Mouse (Mus musculus) T-cell, adult 2 months (primary cell): ENCODE measurements around the gene Ap1m2.
"Not testable (repeated sequence)": the region's sequence is repeated elsewhere in the genome, so short reads cannot be mapped to it uniquely, and the experiment has no call there.

Source experiments
- DNase-seq: peaks from one replicate; pipeline ENCODE4 v3.0.0; 2022; ENCODE audit warnings: low spot score

Gene Ap1m2

DNA sequence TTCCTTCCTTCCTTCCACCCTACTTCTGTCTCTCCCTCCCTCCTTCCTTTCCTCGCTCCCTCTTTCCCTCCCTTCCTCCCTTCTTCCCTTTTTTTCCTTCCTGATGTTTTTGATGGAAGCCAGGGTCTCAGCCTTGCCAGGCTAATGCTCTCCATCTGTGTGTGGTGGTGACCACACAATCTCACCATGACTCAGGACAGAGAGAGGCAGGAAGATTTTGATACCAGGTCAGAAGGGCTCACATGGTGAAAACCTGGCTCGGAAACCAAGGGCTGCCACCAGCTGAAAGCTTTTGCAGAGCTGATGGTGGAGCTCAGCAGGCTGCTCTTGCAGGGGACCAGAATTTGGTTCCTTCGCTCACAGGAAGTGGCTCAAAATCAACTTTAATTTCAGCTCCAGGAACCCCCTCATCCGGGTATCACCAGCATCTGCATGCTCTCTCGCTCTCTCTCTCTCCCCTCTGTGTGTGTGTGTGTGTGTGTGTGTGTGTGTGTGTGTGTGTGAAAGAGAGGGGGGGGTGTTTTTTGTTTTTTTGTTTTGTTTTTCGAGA lies 51.6 kb downstream of the Ap1m2 start:
- DNase-seq = peak; percentile 65

DNA sequence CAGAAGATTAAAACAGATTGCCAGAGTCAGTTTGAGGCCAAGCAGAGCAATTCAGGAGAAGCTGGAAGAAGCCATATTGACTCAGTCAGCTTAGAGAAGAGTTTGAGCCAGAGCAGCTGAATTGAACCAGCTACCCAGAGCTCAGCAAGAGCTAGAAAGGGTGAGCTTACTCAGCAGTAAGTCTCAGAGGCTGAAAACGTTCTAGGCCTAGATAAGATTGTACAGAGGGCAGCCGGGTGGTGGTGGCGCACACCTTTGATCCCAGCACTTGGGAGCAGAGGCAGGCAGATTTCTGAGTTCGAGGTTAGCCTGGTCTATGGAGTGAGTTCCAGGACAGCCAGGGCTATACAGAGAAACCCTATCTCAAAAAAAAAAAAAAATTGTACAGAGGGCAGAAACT lies 55.8 kb downstream of the Ap1m2 start:
- not testable (repeated sequence) for DNase-seq

DNA sequence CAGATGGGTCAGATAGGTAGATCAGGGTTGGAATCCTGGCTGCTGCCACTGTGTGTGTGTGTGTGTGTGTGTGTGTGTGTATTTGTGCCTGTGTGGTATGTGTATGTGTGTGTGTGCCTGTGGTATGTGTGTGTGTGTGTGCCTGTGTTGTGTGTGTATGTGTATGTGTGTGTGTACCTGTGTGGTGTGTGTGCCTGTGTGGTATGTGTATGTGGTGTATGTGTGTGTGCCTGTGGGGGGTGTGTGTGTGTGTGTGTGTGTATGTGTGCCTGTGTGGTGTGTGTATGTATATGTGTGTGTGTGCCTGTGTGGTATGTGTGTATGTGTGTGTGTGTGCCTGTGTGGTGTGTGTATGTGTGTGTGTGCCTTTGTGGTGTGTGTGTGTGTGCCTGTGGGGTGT lies 57.4 kb downstream of the Ap1m2 start:
- DNase-seq = no peak

DNA sequence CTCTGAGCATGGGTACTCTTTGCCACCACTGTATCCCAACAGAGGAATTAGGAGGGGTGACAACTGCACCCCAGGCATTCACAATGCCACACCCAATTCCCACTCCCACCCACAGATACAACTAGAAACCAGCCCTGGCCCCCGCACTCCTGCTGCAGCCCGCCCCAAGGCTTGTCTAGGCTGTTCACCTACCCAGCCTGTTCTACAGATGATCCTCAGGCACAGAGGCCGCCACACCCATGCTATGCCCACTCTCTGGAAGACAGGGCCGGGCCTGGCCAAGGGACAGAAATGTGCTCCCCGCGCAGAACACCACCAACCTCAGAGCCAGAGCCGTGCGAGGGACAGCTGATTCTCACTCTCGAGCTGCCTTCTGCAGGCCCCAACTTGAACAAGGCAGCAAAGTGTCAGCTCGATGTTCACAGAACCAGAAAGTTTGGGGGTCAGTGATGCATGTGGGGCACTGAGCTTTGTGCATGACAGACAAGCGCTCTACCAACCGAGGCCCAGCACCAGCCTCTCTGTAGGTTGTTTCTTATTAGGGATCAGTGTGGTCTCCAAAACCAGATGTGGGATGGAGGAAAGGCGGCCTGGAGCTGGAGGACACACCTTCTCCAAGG lies 60.9 kb downstream of the Ap1m2 start:
- no peak for DNase-seq

DNA sequence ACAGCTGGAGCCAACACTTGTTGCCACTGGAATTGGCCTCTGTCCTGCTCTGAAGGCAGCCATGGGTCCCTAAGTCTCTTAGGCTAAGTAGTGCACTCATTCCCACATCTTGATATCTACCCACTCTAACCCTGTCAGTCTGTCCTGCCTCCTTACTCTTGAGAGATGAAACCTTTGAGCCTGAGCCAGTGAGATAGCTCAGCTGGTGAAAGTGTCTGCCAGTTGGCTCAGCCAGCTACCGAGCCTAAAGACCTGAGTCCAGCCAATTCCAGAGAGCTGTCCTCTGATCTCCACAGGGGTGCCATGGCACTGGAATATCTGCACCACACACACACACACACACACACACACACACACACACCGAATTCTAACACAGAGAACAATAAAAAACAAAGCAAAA lies 61.6 kb downstream of the Ap1m2 start:
- no peak for DNase-seq

DNA sequence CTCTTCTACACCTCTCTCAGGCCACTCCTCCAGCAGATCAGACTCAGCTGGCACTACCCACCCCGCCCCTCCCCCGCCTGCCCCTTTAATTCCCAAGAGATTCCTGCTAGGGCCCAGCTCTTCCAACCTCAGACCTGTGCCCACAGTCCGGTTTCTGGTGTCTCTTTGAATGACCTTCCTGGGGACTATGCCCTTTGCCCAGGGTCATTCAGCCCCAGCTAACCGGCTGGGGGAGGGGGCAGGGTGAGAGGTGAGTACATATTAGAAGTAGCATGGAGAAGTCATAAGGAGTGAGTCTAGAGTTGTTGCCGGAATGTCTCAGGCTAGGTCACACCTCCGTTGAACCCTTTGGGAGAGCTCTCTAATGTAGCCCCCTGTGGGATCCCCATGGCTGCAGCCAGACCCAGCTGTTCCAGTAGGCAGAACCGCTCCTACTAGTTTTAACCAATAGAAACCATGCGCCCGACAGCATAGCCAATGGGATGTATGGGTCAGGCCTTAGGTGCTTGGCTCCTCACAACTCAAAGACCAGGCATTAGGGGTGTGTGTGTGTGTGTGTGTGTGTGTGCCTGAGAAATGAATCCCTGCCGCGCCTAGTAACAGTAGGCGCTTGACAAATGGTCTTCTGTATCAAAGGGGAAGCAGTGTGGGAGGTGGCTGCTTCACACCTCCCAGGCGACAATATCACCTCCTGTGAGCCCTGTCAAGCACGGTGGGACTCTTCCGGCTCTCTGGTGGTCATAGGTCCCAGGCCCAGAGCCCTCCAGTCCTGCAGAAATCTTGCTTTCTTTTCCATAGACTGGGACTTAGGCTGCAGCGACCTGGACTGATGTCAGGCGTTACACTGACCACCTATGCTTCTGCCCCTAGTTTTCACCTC lies 62.3 kb downstream of the Ap1m2 start:
- no peak for DNase-seq

DNA sequence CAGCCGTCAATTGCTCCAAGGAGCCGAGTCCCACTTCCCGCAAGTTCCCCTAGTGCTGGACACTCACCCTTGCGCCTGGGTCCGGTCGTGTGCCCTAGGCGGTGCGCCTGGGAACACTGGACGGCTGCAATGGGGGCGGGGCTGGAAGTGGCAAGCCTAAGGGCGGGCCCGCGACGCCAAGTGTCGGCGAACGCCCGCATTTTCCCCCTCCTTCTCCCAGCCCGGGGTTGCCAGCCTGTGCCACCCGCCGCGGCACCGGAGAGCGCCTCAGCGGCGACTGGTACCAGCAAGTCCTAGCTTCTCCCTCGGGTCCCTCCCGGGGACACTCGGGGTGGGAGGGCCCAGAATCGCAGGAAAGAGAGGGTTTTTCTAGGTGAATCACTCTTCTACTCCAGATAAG lies 63.8 kb downstream of the Ap1m2 start, which contains the start of gene S1pr5:
Gene S1pr5 (minus strand): TSS at position 118 of the 400 bp plus-strand sequence.
- no peak for DNase-seq

DNA sequence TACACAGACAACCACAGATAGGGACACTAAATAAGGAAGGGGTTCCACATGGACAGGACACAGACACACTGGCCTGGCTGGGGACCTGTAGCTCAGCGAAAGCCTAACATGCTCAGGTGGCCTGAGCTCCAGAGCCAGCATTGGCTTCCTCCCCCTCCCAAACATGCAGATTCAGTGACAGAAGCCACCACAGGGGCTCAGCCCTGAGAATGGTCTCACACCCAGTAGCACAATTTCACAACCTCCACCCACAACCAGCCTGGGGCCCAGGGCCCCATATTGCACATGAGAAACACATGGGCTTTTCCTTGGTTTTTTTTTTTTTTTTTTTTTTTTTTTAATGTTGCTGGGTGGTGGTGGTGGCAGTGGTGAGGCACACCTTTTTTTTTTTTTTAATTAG lies 65.8 kb downstream of the Ap1m2 start:
- no peak for DNase-seq

DNA sequence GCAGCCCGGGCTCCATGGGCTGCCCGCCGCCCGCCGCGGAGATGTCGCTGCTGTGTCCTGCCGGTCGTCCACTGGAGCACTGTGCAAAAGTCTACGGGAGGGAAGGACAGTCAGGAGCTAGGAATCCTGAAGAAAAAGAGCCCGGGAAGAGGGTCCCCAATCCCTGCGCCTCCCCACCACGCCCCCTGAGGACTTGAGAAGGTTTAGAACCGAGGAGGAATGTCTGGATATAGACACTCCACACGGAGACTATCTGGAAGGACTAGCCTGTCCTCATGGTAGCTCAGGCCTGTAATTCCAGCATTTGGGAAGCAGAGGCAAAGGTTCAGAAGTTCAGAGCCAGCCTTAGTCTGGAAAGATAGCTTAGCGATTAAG lies 67.0 kb downstream of the Ap1m2 start:
- DNase-seq = no peak

DNA sequence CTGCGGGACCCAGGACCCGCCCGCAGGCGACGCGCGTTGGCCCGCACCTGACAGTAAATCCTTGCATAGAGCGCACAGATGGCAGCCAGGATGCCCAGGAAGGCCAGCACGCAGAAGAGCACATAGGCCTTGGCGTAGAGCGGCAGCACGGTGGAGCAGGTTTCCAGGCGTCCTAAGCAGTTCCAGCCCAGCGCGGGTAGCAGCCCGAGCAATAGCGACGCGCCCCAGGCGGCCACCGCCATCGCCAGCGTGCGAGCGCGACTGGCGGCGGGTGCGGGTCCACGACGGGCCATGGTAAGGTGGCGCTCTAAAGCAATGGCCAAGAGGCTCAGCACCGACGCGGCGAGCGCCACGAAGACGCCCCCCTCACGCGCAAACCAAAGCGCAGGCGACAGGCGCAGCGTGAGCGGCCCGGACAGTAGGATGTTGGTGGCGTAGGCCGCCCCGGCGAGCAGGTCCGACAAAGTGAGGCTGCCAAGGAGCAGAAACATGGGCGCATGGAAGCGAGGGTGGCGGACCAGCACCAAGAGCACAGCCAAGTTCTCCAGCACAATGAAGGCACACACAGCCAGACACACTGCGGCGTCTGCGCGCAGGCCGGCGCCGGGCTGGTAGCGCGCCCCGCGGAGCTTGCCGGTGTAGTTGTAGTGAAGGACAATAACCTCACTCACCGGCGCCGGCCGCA lies 67.6 kb downstream of the Ap1m2 start:
- DNase-seq = peak; percentile 20
